Mouse (Mus musculus): ENCODE results near the gene Gucy2g. TPM values are rescaled to one million over a fixed set of nuclear protein-coding genes. Genes with fewer than 3 reads are reported as not detected.

Gene Gucy2g
- polyA plus RNA-seq, 1 experiment from 2014 or later: 0.08 TPM

DNA sequence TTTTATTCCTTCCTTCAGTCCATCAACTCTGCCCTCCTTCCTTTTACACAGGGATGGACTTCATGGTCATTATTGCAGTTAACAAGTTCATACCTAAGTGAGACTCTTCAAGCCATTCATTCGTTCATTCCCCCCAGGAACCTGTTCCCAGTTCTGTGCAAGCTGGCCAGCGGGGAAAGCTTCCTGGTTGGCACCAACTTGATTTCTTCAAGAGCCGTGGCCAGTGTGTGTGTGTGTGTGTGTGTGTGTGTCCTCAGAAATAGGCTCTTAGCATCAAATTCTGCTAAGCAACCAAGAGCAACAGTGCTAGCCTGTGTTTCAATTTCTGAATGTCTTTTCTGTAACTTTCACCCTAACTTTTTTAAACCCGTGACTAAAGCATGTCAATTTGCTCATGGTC lies 75.1 kb downstream of the Gucy2g start:
- WGBS: 80% methylated on average over 4 of the region's 4 CpGs
- Histone ChIP-seq H3K27ac (replicated peaks) (no peak overlapping the region), H3K4me1 (replicated peaks; ENCODE audit: control insufficient read depth, insufficient read depth) (no peaks in the 10 kb centered on the region), H3K9me3 (ENCODE audit: control insufficient read depth, low read length) (no peaks in the 10 kb centered on the region), H3K4me3 (ENCODE audit: low read depth, low read length) (no peak overlapping the region), H3K4me2 (replicated peaks; ENCODE audit: low read depth) (no peak overlapping the region), H3K9ac (ENCODE audit: low read length) (no peak overlapping the region), H3K36me3 (ENCODE audit: control insufficient read depth, insufficient read depth, low read length) (no peaks in the 10 kb centered on the region), H3K27me3 (ENCODE audit: control insufficient read depth, insufficient read depth, low read length) (no peaks in the 10 kb centered on the region)
- DNase-seq (ENCODE audit: low spot score) (no peak), ATAC-seq (ENCODE audit: low FRiP score, low TSS enrichment) (no peak)
- TF ChIP-seq EP300 (optimal IDR thresholded peaks at IDR 0.05): no peak
- TF ChIP-seq CTCF (IDR thresholded peaks at IDR 0.05; ENCODE audit: low read depth): no peak

DNA sequence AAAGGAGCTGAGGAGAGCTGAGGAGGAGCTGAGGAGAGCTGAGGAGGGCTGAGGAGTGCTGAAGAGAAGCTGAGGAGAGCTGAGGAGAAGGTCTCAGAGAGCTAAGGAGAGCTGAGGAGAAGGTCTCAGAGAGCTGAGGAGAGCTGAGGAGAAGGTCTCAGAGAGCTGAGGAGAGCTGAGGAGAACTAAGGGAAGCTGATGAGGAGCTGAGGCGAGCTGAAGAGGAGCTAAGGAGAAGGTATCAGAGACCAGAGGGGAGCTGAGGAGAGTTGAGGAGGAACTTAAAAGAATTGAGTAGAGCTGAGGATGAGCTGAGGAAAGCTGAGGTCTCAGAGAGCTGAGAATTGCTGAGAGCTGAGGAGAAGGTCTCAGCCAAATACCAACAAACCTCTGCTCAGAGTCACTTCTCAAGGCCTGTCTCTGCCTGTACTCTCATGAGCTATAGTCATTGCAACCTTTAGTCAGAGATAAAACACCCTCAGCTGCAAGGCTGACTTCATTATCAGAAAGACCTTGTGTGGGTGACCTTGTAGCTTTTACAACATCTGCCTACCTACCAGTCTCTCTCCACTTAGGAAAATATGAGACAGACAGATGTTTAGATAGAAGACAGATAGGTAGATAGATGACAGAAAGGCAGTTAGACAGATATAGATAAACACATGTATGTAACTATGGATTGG lies 75.7 kb downstream of the Gucy2g start:
- WGBS: 94% methylated on average over 1 of the region's 1 CpGs
- DNase-seq (ENCODE audit: low spot score) (no peak), ATAC-seq (ENCODE audit: low FRiP score, low TSS enrichment) (no peak)
- no peak overlapping the region for H3K4me2 ChIP-seq (replicated peaks; ENCODE audit: low read depth)
- H3K4me3 ChIP-seq (ENCODE audit: low read depth, low read length): no peak overlapping the region
- TF ChIP-seq CTCF (IDR thresholded peaks at IDR 0.05; ENCODE audit: low read depth) (no peak), EP300 (optimal IDR thresholded peaks at IDR 0.05) (no peak)
- H3K9ac ChIP-seq (ENCODE audit: low read length): no peak overlapping the region
- no peaks in the 10 kb centered on the region for H3K9me3 ChIP-seq (ENCODE audit: control insufficient read depth, low read length)
- H3K36me3 ChIP-seq (ENCODE audit: control insufficient read depth, insufficient read depth, low read length): no peaks in the 10 kb centered on the region
- H3K4me1 ChIP-seq (replicated peaks; ENCODE audit: control insufficient read depth, insufficient read depth): no peaks in the 10 kb centered on the region
- no peaks in the 10 kb centered on the region for H3K27me3 ChIP-seq (ENCODE audit: control insufficient read depth, insufficient read depth, low read length)
- no peak overlapping the region for H3K27ac ChIP-seq (replicated peaks)

DNA sequence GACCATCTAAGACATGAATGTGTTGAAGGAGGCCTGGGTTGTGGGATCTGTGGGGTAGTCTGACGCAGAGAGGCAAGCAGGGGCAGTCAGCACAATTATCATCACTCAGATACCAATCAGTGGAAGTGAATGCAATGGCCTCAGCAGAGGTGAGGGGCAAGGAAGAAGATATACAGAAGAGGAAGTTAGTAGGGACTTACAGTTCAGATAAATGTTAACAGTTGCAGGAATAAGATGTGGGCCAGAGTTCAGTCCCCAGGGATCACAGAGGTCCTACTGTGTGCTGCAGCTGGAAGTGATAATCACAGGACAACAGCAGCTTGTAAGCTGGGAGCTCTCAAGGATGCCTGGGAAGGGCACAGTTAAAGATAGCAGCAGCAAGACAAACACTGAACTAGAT lies 76.9 kb downstream of the Gucy2g start:
- no peaks in the 10 kb centered on the region for H3K9me3 ChIP-seq (ENCODE audit: control insufficient read depth, low read length)
- no peak overlapping the region for H3K4me2 ChIP-seq (replicated peaks; ENCODE audit: low read depth)
- no peak overlapping the region for H3K9ac ChIP-seq (ENCODE audit: low read length)
- no peak for ATAC-seq (ENCODE audit: low FRiP score, low TSS enrichment)
- no peak for DNase-seq (ENCODE audit: low spot score)
- 90% methylated on average over 1 of the region's 1 CpGs for WGBS
- H3K27me3 ChIP-seq (ENCODE audit: control insufficient read depth, insufficient read depth, low read length): no peaks in the 10 kb centered on the region
- no peaks in the 10 kb centered on the region for H3K4me1 ChIP-seq (replicated peaks; ENCODE audit: control insufficient read depth, insufficient read depth)
- no peak overlapping the region for H3K4me3 ChIP-seq (ENCODE audit: low read depth, low read length)
- no peaks in the 10 kb centered on the region for H3K36me3 ChIP-seq (ENCODE audit: control insufficient read depth, insufficient read depth, low read length)
- H3K27ac ChIP-seq (replicated peaks): no peak overlapping the region
- TF ChIP-seq EP300 (optimal IDR thresholded peaks at IDR 0.05) (no peak), CTCF (IDR thresholded peaks at IDR 0.05; ENCODE audit: low read depth) (no peak)

DNA sequence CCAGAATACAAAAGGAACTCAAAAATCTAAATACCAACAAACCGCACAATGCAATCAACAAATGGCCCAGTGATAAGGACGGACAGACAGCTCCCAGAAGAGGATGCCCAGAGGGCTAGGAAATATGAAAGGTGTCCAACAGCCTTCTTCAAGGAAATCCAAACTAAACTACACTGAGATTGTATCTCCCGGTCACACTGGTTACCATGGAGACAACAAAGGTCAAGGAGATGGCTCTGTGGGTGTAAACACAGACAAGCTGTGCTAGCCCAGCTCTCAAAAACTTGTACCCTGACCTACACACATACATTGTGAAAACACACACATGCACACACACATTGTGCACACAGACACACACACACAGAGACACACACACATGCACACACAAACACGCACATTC lies 78.8 kb downstream of the Gucy2g start:
- H3K4me2 ChIP-seq (replicated peaks; ENCODE audit: low read depth): no peak overlapping the region
- H3K9ac ChIP-seq (ENCODE audit: low read length): no peak overlapping the region
- DNase-seq (ENCODE audit: low spot score): no peak
- H3K4me3 ChIP-seq (ENCODE audit: low read depth, low read length): no peak overlapping the region
- WGBS: 67% methylated on average over 4 of the region's 4 CpGs
- TF ChIP-seq EP300 (optimal IDR thresholded peaks at IDR 0.05) (no peak), CTCF (IDR thresholded peaks at IDR 0.05; ENCODE audit: low read depth) (no peak)
- H3K4me1 ChIP-seq (replicated peaks; ENCODE audit: control insufficient read depth, insufficient read depth): no peaks in the 10 kb centered on the region
- H3K27me3 ChIP-seq (ENCODE audit: control insufficient read depth, insufficient read depth, low read length): no peaks in the 10 kb centered on the region
- no peak overlapping the region for H3K27ac ChIP-seq (replicated peaks)
- no peaks in the 10 kb centered on the region for H3K9me3 ChIP-seq (ENCODE audit: control insufficient read depth, low read length)
- no peak for ATAC-seq (ENCODE audit: low FRiP score, low TSS enrichment)
- H3K36me3 ChIP-seq (ENCODE audit: control insufficient read depth, insufficient read depth, low read length): no peaks in the 10 kb centered on the region

DNA sequence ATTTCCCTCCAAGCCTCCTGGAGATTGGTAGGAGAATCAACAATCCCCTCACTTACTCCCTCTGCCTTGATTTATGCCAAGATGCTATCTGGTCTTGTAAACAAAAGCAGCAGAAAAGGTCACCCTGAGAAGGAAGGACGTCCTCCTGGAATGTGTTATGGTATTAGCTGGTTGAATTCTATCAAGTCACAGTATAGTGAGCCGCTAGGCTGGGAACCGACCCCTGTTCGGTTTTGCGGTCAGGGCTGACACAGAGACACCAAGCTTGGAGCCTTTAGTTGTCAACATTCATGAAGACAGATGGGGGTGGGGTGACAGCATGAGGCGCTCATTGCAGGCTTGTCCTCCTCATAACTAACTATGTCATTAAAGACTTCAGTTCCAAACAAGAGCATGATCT lies 81.2 kb downstream of the Gucy2g start:
- ATAC-seq (ENCODE audit: low FRiP score, low TSS enrichment) (no peak), DNase-seq (ENCODE audit: low spot score) (no peak)
- 34% methylated on average over 6 of the region's 6 CpGs for WGBS
- no peak for TF ChIP-seq CTCF (IDR thresholded peaks at IDR 0.05; ENCODE audit: low read depth)
- TF ChIP-seq EP300 (optimal IDR thresholded peaks at IDR 0.05): no peak
- Histone ChIP-seq H3K4me1 (replicated peaks; ENCODE audit: control insufficient read depth, insufficient read depth) (no peaks in the 10 kb centered on the region), H3K9ac (ENCODE audit: low read length) (no peak overlapping the region), H3K4me2 (replicated peaks; ENCODE audit: low read depth) (no peak overlapping the region), H3K27me3 (ENCODE audit: control insufficient read depth, insufficient read depth, low read length) (no peaks in the 10 kb centered on the region), H3K36me3 (ENCODE audit: control insufficient read depth, insufficient read depth, low read length) (no peaks in the 10 kb centered on the region), H3K4me3 (ENCODE audit: low read depth, low read length) (no peak overlapping the region), H3K27ac (replicated peaks) (no peak overlapping the region), H3K9me3 (ENCODE audit: control insufficient read depth, low read length) (no peaks in the 10 kb centered on the region)

DNA sequence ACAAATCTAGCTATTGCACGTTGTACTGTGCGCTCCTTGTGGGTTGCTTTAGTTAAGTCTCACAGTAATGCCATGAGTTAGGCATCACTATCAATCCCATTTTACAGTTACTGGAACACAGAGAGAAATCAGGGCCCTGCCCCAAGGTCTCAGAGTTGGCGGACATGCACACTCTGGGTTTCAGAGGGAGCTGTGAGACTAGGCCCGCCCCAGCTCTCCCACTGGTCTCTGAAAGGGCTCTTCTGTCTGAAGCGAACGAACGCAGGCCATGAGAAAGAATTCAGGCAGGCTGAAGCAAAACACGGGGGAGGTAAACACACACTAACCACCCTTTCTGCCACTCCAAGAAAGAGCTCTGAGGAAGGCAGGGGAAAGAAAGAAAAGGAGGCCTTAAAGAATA lies 82.4 kb downstream of the Gucy2g start:
- Histone ChIP-seq H3K4me1 (replicated peaks; ENCODE audit: control insufficient read depth, insufficient read depth) (no peaks in the 10 kb centered on the region), H3K9me3 (ENCODE audit: control insufficient read depth, low read length) (no peaks in the 10 kb centered on the region)
- 62% methylated on average over 8 of the region's 8 CpGs for WGBS

More for the DNA sequence above, 82.4 kb downstream of the Gucy2g start:
- ATAC-seq (ENCODE audit: low FRiP score, low TSS enrichment) (no peak), DNase-seq (ENCODE audit: low spot score) (no peak)
- H3K27me3 ChIP-seq (ENCODE audit: control insufficient read depth, insufficient read depth, low read length): no peaks in the 10 kb centered on the region
- H3K36me3 ChIP-seq (ENCODE audit: control insufficient read depth, insufficient read depth, low read length): no peaks in the 10 kb centered on the region
- no peak for TF ChIP-seq EP300 (optimal IDR thresholded peaks at IDR 0.05)
- no peak for TF ChIP-seq CTCF (IDR thresholded peaks at IDR 0.05; ENCODE audit: low read depth)
- H3K4me3 ChIP-seq (ENCODE audit: low read depth, low read length): no peak overlapping the region
- H3K27ac ChIP-seq (replicated peaks): no peak overlapping the region
- H3K4me2 ChIP-seq (replicated peaks; ENCODE audit: low read depth): no peak overlapping the region
- no peak overlapping the region for H3K9ac ChIP-seq (ENCODE audit: low read length)

Measured in stomach, postnatal 0 days (tissue).